In the genomic region with DNA sequence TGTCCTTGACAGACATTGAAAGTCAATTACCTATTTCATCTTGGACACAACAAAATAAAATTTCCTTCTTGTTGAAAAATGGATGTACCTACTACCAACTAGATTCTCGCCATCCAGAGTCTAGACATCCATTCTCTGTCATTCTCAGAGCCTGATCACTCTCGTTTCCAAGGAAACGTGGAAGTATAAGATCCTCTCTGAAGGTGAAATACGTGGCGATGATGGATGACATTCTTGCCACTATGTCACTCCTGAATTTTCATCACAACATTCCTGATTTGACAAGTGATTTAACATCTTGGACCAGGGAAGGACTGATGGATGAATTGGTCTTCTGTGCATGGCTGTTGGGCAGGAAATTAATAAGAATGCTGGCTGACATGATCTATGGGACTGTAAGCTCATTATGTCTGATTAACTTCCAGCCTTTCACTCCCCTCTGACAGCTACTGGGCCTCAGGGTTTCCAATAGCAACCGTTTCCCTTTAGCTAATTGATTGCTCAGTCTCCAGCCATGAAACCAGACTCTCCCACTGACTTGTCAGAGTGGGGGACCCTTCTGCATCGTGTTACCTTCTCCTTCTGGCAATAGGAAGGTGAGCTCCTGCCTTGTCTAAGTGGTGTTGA, we compare ENCODE assay signal across 14 mouse cellular contexts.
DNase-seq lines count a peak whose midpoint lies in the region; ATAC-seq lines count a peak whose summit lies in the region.
"Had no signal": no experiment of that assay in that cellular context is flagged by ENCODE, and none has a peak within 500 bp of the region (broad histone marks: within the 10 kb centered on the region; RNA-seq: fewer than 3 reads in every experiment).

No protein-coding gene starts in this region.

- ATAC-seq in kidney, embryonic 16.5 days (ENCODE audit: low FRiP score, low TSS enrichment) = 0 out of 2 replicates have a peak, but pooled peaks have one; percentile 57
- ATAC-seq in forebrain, embryonic 14.5 days = no peak
- peak; percentile 88 for ATAC-seq in limb, embryonic 11.5 days (ENCODE audit: insufficient number of reproducible peaks, low FRiP score, low TSS enrichment, low read depth)
- peak; percentile 41; the same call in 1 of the 2 replicates for ATAC-seq in neural tube, embryonic 15.5 days (ENCODE audit: low FRiP score)

- no peaks in the 10 kb centered on the region for H3K9me3 ChIP-seq in kidney, embryonic 16.5 days (ENCODE audit: low read length)
- no peaks in the 10 kb centered on the region for H3K9me3 ChIP-seq in forebrain, embryonic 14.5 days (replicated peaks; ENCODE audit: control insufficient read depth, low read length)
- H3K9me3 ChIP-seq in limb, embryonic 11.5 days (ENCODE audit: control insufficient read depth, low read length) = no peaks in the 10 kb centered on the region
- no peaks in the 10 kb centered on the region for H3K9me3 ChIP-seq in neural tube, embryonic 15.5 days (replicated peaks)
- H3K9me3 ChIP-seq: liver, embryonic 13.5 days had no signal

- no peaks in the 10 kb centered on the region for H3K36me3 ChIP-seq in kidney, embryonic 16.5 days (ENCODE audit: insufficient read depth, low read length)
- no peaks in the 10 kb centered on the region for H3K36me3 ChIP-seq in forebrain, embryonic 14.5 days (ENCODE audit: control insufficient read depth, insufficient read depth, low read length)
- no peaks in the 10 kb centered on the region for H3K36me3 ChIP-seq in limb, embryonic 11.5 days (ENCODE audit: control insufficient read depth, insufficient read depth, low read length)
- no peaks in the 10 kb centered on the region for H3K36me3 ChIP-seq in neural tube, embryonic 15.5 days
- H3K36me3 ChIP-seq: liver, embryonic 13.5 days had no signal

- H3K27me3 ChIP-seq in kidney, embryonic 16.5 days (ENCODE audit: insufficient read depth, low read length) = no peaks in the 10 kb centered on the region
- no peaks in the 10 kb centered on the region for H3K27me3 ChIP-seq in forebrain, embryonic 14.5 days (replicated peaks; ENCODE audit: control insufficient read depth, insufficient read depth, low read length)
- H3K27me3 ChIP-seq in limb, embryonic 11.5 days (ENCODE audit: control insufficient read depth, insufficient read depth, low read length) = no peaks in the 10 kb centered on the region
- H3K27me3 ChIP-seq in neural tube, embryonic 15.5 days (replicated peaks) = no peaks in the 10 kb centered on the region
- H3K27me3 ChIP-seq: liver, embryonic 13.5 days had no signal

- H3K9ac ChIP-seq in kidney, embryonic 16.5 days (replicated peaks; ENCODE audit: low read length) = no peak overlapping the region
- H3K9ac ChIP-seq in forebrain, embryonic 14.5 days (ENCODE audit: low read length) = no peak overlapping the region
- H3K9ac ChIP-seq in limb, embryonic 11.5 days (ENCODE audit: low read length) = no peak overlapping the region
- no peak overlapping the region for H3K9ac ChIP-seq in neural tube, embryonic 15.5 days (replicated peaks)
- H3K9ac ChIP-seq: liver, embryonic 13.5 days had no signal

- no peak overlapping the region for H3K27ac ChIP-seq in kidney, embryonic 16.5 days (ENCODE audit: low read length)
- H3K27ac ChIP-seq in forebrain, embryonic 14.5 days (ENCODE audit: low read depth, low read length) = no peak overlapping the region
- H3K27ac ChIP-seq in limb, embryonic 11.5 days (replicated peaks; ENCODE audit: low read depth, low read length) = no peak overlapping the region
- H3K27ac ChIP-seq in neural tube, embryonic 15.5 days (replicated peaks) = no peak overlapping the region
- H3K27ac ChIP-seq: liver, embryonic 13.5 days had no signal

- peaks cover 4% of the 10 kb centered on the region; the same call in 1 of the 2 replicates for H3K4me1 ChIP-seq in kidney, embryonic 16.5 days (ENCODE audit: insufficient read depth, low read length)
- peaks cover 3% of the 10 kb centered on the region; the same call in 1 of the 2 replicates for H3K4me1 ChIP-seq in forebrain, embryonic 14.5 days (ENCODE audit: control insufficient read depth, insufficient read depth, low read length)
- H3K4me1 ChIP-seq in limb, embryonic 11.5 days (ENCODE audit: control insufficient read depth, insufficient read depth, low read length) = no peaks in the 10 kb centered on the region; the same call in 1 of the 2 replicates
- H3K4me1 ChIP-seq in neural tube, embryonic 15.5 days = peaks cover 4% of the 10 kb centered on the region; the same call in 1 of the 2 replicates
- H3K4me1 ChIP-seq: liver, embryonic 13.5 days had no signal

- H3K4me2 ChIP-seq in kidney, embryonic 16.5 days (replicated peaks; ENCODE audit: low read depth, low read length) = no peak overlapping the region
- no peak overlapping the region for H3K4me2 ChIP-seq in forebrain, embryonic 14.5 days (ENCODE audit: low read length)
- no peak overlapping the region for H3K4me2 ChIP-seq in limb, embryonic 11.5 days (ENCODE audit: low read depth, severe bottlenecking)
- no peak overlapping the region for H3K4me2 ChIP-seq in neural tube, embryonic 15.5 days
- H3K4me2 ChIP-seq: liver, embryonic 13.5 days had no signal

- 38% methylated on average over 7 of the region's 7 CpGs for whole genome bisulfite sequencing in kidney, embryonic 16.5 days
- 27% methylated on average over 7 of the region's 7 CpGs for WGBS in forebrain, embryonic 14.5 days
- 31% methylated on average over 7 of the region's 7 CpGs for WGBS in limb, embryonic 11.5 days
- 34% methylated on average over 7 of the region's 7 CpGs for WGBS in neural tube, embryonic 15.5 days

- no peak overlapping the region for H3K4me3 ChIP-seq in kidney, embryonic 16.5 days (ENCODE audit: low read length)
- no peak overlapping the region for H3K4me3 ChIP-seq in forebrain, embryonic 14.5 days (ENCODE audit: low read depth, low read length)
- no peak overlapping the region for H3K4me3 ChIP-seq in limb, embryonic 11.5 days (ENCODE audit: low read depth, low read length)
- no peak overlapping the region for H3K4me3 ChIP-seq in neural tube, embryonic 15.5 days (replicated peaks)
- H3K4me3 ChIP-seq: liver, embryonic 13.5 days had no signal

- no peak for DNase-seq in kidney, postnatal 36 days
- peak; percentile 45 for DNase-seq in forebrain, embryonic 14.5 days (ENCODE audit: low spot score)
- DNase-seq in limb, embryonic 11.5 days (ENCODE audit: low spot score) = peak; percentile 74
- no peak for DNase-seq in thymus, postnatal 36 days
- no peak for DNase-seq in thymus, postnatal 0 days (ENCODE audit: low spot score)
- DNase-seq in MN1 (ENCODE audit: low spot score) = no peak
- DNase-seq: adrenal gland, postnatal 14 days; cerebellum, adult 2 months; heart, postnatal 10 days; kidney, postnatal 14 days; liver, embryonic 13.5 days; lung, postnatal 4 days had no signal

Comparison
In these comparisons a context has a peak if more than half of its experiments do, and no peak if none do; other contexts are left out.
1. DNase-seq: peak in forebrain, embryonic 14.5 days (single experiment) and limb, embryonic 11.5 days (single experiment); none in kidney, postnatal 36 days (0 of 2), thymus, postnatal 36 days (0 of 2), thymus, postnatal 0 days (single experiment) and MN1 (single experiment).